Mouse (Mus musculus) left cerebral cortex, postnatal 10 days (tissue): ENCODE measurements at regions not wholly inside any gene's neighbourhood (a gene's known extent, or its start where the extent isn't known, plus 50 kb on each side); places are given as distances from the start of the nearest gene placed in this dataset.

ENCODE experiments used
- DNase-seq, 2 experiments: peaks; one replicate each; pipeline ENCODE4 v3.0.0; 2021 to 2022; ENCODE audit warnings: low spot score in 2 of 2, mixed read lengths in 1 of 2; ENCODE audit errors: extremely low spot score in 1 of 2
- intact Hi-C: fragments of 180-260 bp; cut with DNase I; formaldehyde crosslinking; loops from one replicate; pipeline ENCODE4 v1.15.1; 2025

GRCm38 (mm10) chr5:60599460-60600299, 1208.9 kb upstream of the G6pd2 start:
- no peak for DNase-seq

GRCm38 (mm10) chr5:60600300-60600648, 1208.3 kb upstream of the G6pd2 start:
- no peak for DNase-seq
- intact Hi-C loops, result no loop called here

More at GRCm38 (mm10) chr5:60599460-60600299, 1208.9 kb upstream of the G6pd2 start:
- intact Hi-C loops, result no loop called here

GRCm38 (mm10) chr5:60608943-60609614, 1199.5 kb upstream of the G6pd2 start:
- DNase-seq, result peak in 1 of 2 experiments; percentile 83
- intact Hi-C loops, result no loop called here
